Mouse (Mus musculus) neural tube, postnatal 0 days (tissue): Measurements from ENCODE around the gene Gm28308. TPM values are rescaled to one million over a fixed set of nuclear protein-coding genes. Genes with fewer than 3 reads are reported as not detected.

ENCODE experiments used
- microRNA counts: library from miRNA; unstranded; fragments of <30 nt; microRNA quantifications from one replicate; lab custom pipeline; 2015
- microRNA-seq: library from miRNA; unstranded; fragments of <30 nt; microRNA quantifications from one replicate; pipeline ENCODE4, GENCODE M21; 2016
- polyA plus RNA-seq: library from polyadenylated mRNA; unstranded; fragments of >200 nt; fragmentation: Nextera tagmentation; extraction: Ambion mirVana; gene quantifications from 2 replicates; pipeline ENCODE4 v1.2.1, GENCODE M21; 2015

The Gm28308 gene
- polyA plus RNA-seq, 1 experiment from 2014 or later, result 1.8 TPM

MicroRNAs encoded within 50 kb of the gene (microRNA counts, 519-probe panel; counts per million panel counts)
- 5,207 counts per million, percentile 65 among the panel's probes with 10 or more counts for microRNA mmu-miR-196b (lab: Ali Mortazavi, UCI)

Small RNA genes lying within 50 kb of the gene (microRNA-seq; reads per million reads assigned to microRNA genes)
- gene Mir196b, result 4,524 reads per million, percentile 90 among the genes with 10 or more reads in this experiment

Other genes with a start within 250 kb of the Gm28308 start
- gene Skap2, start 200.8 kb downstream of the Gm28308 start, polyA plus RNA-seq, result 27.8 and 29.3 TPM in 2 replicates
- 1.1 and 1.3 TPM in 2 replicates for gene Hoxa1, start 55.0 kb downstream of the Gm28308 start, polyA plus RNA-seq
- gene Hoxa2, start 48.5 kb downstream of the Gm28308 start, polyA plus RNA-seq, result 4.2 and 5.9 TPM in 2 replicates
- 1.0 and 1.4 TPM in 2 replicates for gene 5730596B20Rik, start 35.8 kb downstream of the Gm28308 start, polyA plus RNA-seq
- gene Hoxa4, start 21.6 kb downstream of the Gm28308 start, polyA plus RNA-seq, result 2.2 and 2.4 TPM in 2 replicates
- 13.8 and 24.7 TPM in 2 replicates for gene Hoxa5, start 8.8 kb downstream of the Gm28308 start, polyA plus RNA-seq
- 9.2 and 13.5 TPM in 2 replicates for gene Hoxa6, start 4.6 kb downstream of the Gm28308 start, polyA plus RNA-seq
- 6.4 and 6.9 TPM in 2 replicates for gene Hoxa3, start within 50 bp of the Gm28308 start, polyA plus RNA-seq
- gene Hoxa7, start 8.5 kb upstream of the Gm28308 start, polyA plus RNA-seq, result 84.8 and 121 TPM in 2 replicates
- gene Hoxa9, start 17.8 kb upstream of the Gm28308 start, polyA plus RNA-seq, result 60.9 and 73.2 TPM in 2 replicates
- 62.4 and 92.7 TPM in 2 replicates for gene Hoxa10, start 27.5 kb upstream of the Gm28308 start, polyA plus RNA-seq
- 4.9 and 7.6 TPM in 2 replicates for gene Hoxa11, start 32.5 kb upstream of the Gm28308 start, polyA plus RNA-seq
- not detected in 2 replicates for gene Hoxa13, start 47.5 kb upstream of the Gm28308 start, polyA plus RNA-seq
- 0.76 and 0.79 TPM in 2 replicates for gene Evx1, start 100.2 kb upstream of the Gm28308 start, polyA plus RNA-seq